Mouse (Mus musculus) frontal cortex, postnatal 10 days (tissue): Measurements from ENCODE around the gene Sirt2.

ENCODE experiments used
- DNase-seq, 2 experiments: peaks; one replicate each; pipeline ENCODE4 v3.0.0; 2022; ENCODE audit warnings: low spot score in 2 of 2, mixed read lengths in 1 of 2

Gene Sirt2

GRCm38 (mm10) chr7:28766173-28766879 lies at the start of gene Sirt2:
Sirt2 (plus strand) TSS chr7:28766735.
- peak; percentile 97 to 98 for DNase-seq

GRCm38 (mm10) chr7:28717726-28718125 lies 48.8 kb upstream of the Sirt2 start:
- no peak for DNase-seq

- no peak for DNase-seq
These were observed 47.4 kb upstream of the Sirt2 start for GRCm38 (mm10) chr7:28719159-28719558.

- DNase-seq, result no peak
These were observed 46.9 kb upstream of the Sirt2 start for GRCm38 (mm10) chr7:28719650-28720049.

- no peak for DNase-seq
These were observed 45.6 kb upstream of the Sirt2 start for GRCm38 (mm10) chr7:28720753-28721537.

- no peak for DNase-seq
These were observed 44.5 kb upstream of the Sirt2 start for GRCm38 (mm10) chr7:28722079-28722478.

GRCm38 (mm10) chr7:28724613-28725012 lies 41.9 kb upstream of the Sirt2 start:
- no peak for DNase-seq

- DNase-seq, result peak; percentile 55 to 79
These were observed 39.9 kb upstream of the Sirt2 start for GRCm38 (mm10) chr7:28726600-28726999.

- no peak for DNase-seq
These were observed 38.7 kb upstream of the Sirt2 start for GRCm38 (mm10) chr7:28727649-28728340.

- DNase-seq, result peak in 1 of 2 experiments; percentile 53
These were observed 34.0 kb upstream of the Sirt2 start for GRCm38 (mm10) chr7:28732341-28733142.

GRCm38 (mm10) chr7:28733211-28733610 lies 33.3 kb upstream of the Sirt2 start:
- DNase-seq, result no peak

- no peak for DNase-seq
These were observed 30.8 kb upstream of the Sirt2 start for GRCm38 (mm10) chr7:28735701-28736100.

GRCm38 (mm10) chr7:28739829-28740228 lies 26.7 kb upstream of the Sirt2 start:
- DNase-seq, result no peak

- no peak for DNase-seq
These were observed 25.6 kb upstream of the Sirt2 start for GRCm38 (mm10) chr7:28740949-28741348.

- no peak for DNase-seq
These were observed 25.2 kb upstream of the Sirt2 start for GRCm38 (mm10) chr7:28741368-28741708.

- peak; percentile 94 to 95 for DNase-seq
These were observed 24.7 kb upstream of the Sirt2 start, which contains the start of the genes Mrps12 and Sars2 for GRCm38 (mm10) chr7:28741709-28742438. Mrps12 (minus strand) TSS chr7:28741820. Sars2 (plus strand) TSS chr7:28741992.

GRCm38 (mm10) chr7:28749935-28750334 lies 16.6 kb upstream of the Sirt2 start:
- DNase-seq, result no peak

GRCm38 (mm10) chr7:28756079-28756478 lies 10.5 kb upstream of the Sirt2 start, which contains the start of gene Ccer2:
Ccer2 (plus strand) TSS chr7:28756174.
- DNase-seq, result no peak

- DNase-seq, result no peak
These were observed 7.9 kb upstream of the Sirt2 start for GRCm38 (mm10) chr7:28758623-28759022.

GRCm38 (mm10) chr7:28761907-28762306 lies 4.6 kb upstream of the Sirt2 start:
- DNase-seq, result no peak

GRCm38 (mm10) chr7:28765211-28765610 lies 1.3 kb upstream of the Sirt2 start:
- DNase-seq, result no peak
